Mouse (Mus musculus) heart, embryonic 14.5 days (tissue): ENCODE measurements around the gene Pou2af1. TPM values are rescaled to one million over a fixed set of nuclear protein-coding genes. Genes with fewer than 3 reads are reported as not detected.

Experiments
- ATAC-seq: fragments of 200-750 bp; cut with Nextera tagmentation; 2 replicates; pipeline ENCODE4 v1.8.0; 2017; ENCODE audit warnings: low read depth, moderate TSS enrichment; ENCODE audit not compliant: insufficient number of reproducible peaks, insufficient read depth, low FRiP score
- H3K27ac ChIP-seq, 2 experiments: fragments of 200-500 bp in 1 of 2; fragments of 300-500 bp in 1 of 2; sonication (generic) in 1 of 2; replicated peaks in 1 of 2; 2 replicates each; pipeline ENCODE4 v1.5.1; 2012 to 2014; ENCODE audit warnings: low read depth in 2 of 2, low read length in 2 of 2, control low read depth in 1 of 2, mild to moderate bottlenecking in 1 of 2, mixed read lengths in 1 of 2; ENCODE audit not compliant: control insufficient read depth in 1 of 2, insufficient read depth in 1 of 2
- H3K27me3 ChIP-seq: fragments of 300-500 bp; sonication (generic); 2 replicates; pipeline ENCODE4 v1.6.1; 2014; ENCODE audit warnings: mild to moderate bottlenecking, low read length, control low read depth; ENCODE audit not compliant: control insufficient read depth, insufficient read depth
- H3K36me3 ChIP-seq: fragments of 300-500 bp; sonication (generic); 2 replicates; pipeline ENCODE4 v1.6.1; 2014; ENCODE audit warnings: mild to moderate bottlenecking, control low read depth, low read length, mixed read lengths; ENCODE audit not compliant: control insufficient read depth, insufficient read depth
- H3K4me1 ChIP-seq, 2 experiments: fragments of 200-500 bp in 1 of 2; fragments of 300-500 bp in 1 of 2; sonication (generic) in 1 of 2; 2 replicates each; pipeline ENCODE4 v1.6.1; 2012 to 2014; ENCODE audit warnings: low read length in 2 of 2, control low read depth in 1 of 2, mixed read lengths in 1 of 2; ENCODE audit not compliant: control insufficient read depth in 2 of 2, insufficient read depth in 2 of 2
- H3K4me2 ChIP-seq: fragments of 300-500 bp; sonication (generic); 2 replicates; pipeline ENCODE4 v1.6.1; 2014; ENCODE audit warnings: mild to moderate bottlenecking, low read length
- H3K4me3 ChIP-seq, 2 experiments: fragments of 200-500 bp in 1 of 2; fragments of 300-500 bp in 1 of 2; sonication (generic) in 1 of 2; 2 replicates each; pipeline ENCODE4 v1.5.1; 2012 to 2014; ENCODE audit warnings: low read length in 2 of 2, mild to moderate bottlenecking in 2 of 2, control low read depth in 1 of 2, low read depth in 1 of 2, moderate library complexity in 1 of 2; ENCODE audit not compliant: control insufficient read depth in 1 of 2, insufficient read depth in 1 of 2
- H3K9ac ChIP-seq: fragments of 300-500 bp; sonication (generic); 2 replicates; pipeline ENCODE4 v1.6.1; 2014; ENCODE audit warnings: mild to moderate bottlenecking, low read length
- H3K9me3 ChIP-seq: fragments of 300-500 bp; sonication (generic); 2 replicates; pipeline ENCODE4 v1.6.1; 2016; ENCODE audit warnings: low read length, control low read depth; ENCODE audit not compliant: control insufficient read depth
- WGBS: fragments of 180-500 bp; shearing (Covaris S2); extraction: QIAGEN DNeasy Blood & Tissue Kit; methylation state at CpG from one replicate; pipeline ENCODE4 v1.1.7; 2014; 5-methylcytosine and 5-hydroxymethylcytosine counted together
- polyA plus RNA-seq: library from polyadenylated mRNA; unstranded; fragments of >200 nt; fragmentation: Nextera tagmentation; extraction: Ambion mirVana; gene quantifications from 2 replicates; pipeline ENCODE4 v1.2.1, GENCODE M21; 2014

The Pou2af1 gene
- polyA plus RNA-seq: not detected in 2 replicates

DNA sequence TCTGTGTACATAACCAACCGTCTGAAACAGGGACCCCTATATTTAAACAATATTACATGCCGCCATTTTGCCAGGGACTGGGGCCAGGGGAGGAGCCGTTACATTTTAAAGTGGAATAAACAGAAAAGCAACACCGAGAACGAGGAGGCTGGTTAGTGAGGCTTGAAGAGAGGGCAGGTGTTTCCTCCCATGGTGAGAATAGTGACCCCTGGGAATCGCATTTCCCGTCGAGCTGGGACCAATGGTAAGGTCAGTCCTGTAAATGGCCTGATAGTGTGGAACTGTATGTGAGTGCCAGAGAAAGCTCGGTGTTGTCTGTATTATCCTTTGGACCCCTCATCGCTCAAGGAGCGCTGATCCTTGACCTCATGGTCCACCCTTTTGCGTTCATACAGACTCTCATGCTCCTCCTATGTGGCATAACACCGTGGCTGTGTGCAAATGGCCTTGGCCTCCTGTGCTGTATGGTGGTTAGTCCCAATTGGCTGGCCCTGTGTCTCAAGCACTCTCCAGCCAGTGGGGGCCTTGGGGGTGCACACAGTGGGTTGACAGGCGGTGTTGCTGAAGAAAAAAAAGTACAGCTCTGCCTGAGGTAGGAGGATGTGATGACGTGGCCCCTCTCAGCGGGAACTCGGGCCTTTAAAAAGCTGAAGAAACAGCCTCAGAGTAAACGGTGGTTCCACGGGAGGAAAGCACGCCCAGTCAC is at the start of gene Pou2af1:
Pou2af1 (plus strand) TSS at position 686 of the 706 bp plus-strand sequence.
- Histone ChIP-seq H3K4me3 (no peak within 1 kb of the TSS), H3K9me3 (no peaks in the 10 kb centered on the region), H3K4me1 (no peaks in the 10 kb centered on the region), H3K27me3 (no peaks in the 10 kb centered on the region), H3K36me3 (no peaks in the 10 kb centered on the region), H3K4me2 (no peak within 1 kb of the TSS), H3K27ac (no peak within 1 kb of the TSS), H3K9ac (no peak within 1 kb of the TSS)
- 73% methylated on average over 20 of the region's 20 CpGs for WGBS
- no peak for ATAC-seq

DNA sequence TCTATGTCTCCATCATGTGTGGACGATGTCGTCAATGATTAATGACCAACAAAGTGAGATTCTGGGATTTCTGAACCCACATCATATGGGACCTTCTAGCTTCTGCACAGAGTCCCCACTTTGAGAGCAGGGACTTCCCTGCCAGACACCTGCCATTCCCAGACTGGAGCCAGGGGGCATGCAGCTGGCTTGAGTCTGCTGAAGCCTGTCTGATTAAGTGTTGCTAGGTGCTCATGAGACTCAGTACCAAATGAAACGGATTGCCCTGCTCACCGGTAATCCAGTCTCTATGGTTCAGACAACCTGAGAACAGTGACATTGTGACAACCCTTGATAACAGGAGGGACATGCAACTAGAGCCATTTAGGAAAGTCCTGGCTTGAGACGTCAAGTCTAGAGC is 49.5 kb upstream of the Pou2af1 start:
- Histone ChIP-seq H3K36me3 (no peaks in the 10 kb centered on the region), H3K27ac (no peak overlapping the region), H3K27me3 (peaks cover 9% of the 10 kb centered on the region), H3K4me2 (no peak overlapping the region), H3K9me3 (no peaks in the 10 kb centered on the region), H3K9ac (no peak overlapping the region), H3K4me3 (no peak overlapping the region), H3K4me1 (peaks cover 0 to under 1% of the 10 kb centered on the region in 2 experiments; a peak in 1 of 4 replicates)
- WGBS: 59% methylated on average over 5 of the region's 5 CpGs
- no peak for ATAC-seq

DNA sequence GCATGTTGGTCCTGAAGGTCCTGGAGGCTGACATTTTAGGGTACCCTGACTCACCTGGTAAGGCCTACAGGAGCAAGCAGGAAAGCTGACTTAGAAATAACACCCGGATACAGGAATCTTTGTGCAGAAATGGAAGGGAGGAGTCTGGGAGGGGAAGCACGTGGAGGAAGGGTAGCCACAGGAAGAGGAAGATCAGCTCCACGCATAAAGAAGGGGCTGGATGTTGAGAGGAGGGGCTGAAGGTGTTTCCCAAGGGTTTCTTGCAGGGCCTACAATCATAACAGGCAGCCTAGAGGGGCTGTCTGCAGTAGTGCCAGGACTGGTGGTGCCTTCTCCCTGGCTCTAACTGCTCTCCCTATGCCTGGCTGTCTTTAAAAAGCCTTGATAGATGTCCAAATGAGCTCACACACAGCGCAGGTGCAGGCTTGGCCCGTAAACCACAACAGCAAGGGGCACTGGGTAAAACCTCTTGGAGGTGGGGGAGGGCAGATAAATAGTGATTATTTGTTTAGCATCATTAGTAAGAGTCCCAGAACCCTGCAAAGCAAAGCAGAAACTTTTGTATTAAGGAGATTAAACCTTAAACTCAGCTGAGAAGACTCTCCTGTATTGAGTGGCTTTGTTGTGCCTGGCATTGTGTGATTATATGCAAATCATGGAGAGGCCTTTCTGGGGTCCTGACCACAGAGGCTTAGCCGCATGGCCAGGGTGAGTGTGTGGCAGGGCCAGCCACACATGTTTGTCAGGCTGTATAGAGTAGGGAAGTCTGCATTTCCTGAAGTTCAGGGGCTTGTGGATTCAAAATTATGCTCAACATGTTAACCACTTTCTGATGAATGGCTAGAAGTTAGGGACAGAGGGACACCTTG is 48.0 kb upstream of the Pou2af1 start, which contains the start of gene Gm32742:
Gm32742 (minus strand) TSS at position 206 of the 869 bp plus-strand sequence.
- no peak within 1 kb of the TSS for H3K4me3 ChIP-seq
- 51% methylated on average over 6 of the region's 6 CpGs for WGBS
- H3K4me1 ChIP-seq: no peaks in the 10 kb centered on the region; a peak in 1 of 4 replicates
- H3K27me3 ChIP-seq: peaks cover 6% of the 10 kb centered on the region; the same call in 1 of the 2 replicates
- ATAC-seq: no peak; the same call in 1 of the 2 replicates
- H3K9ac ChIP-seq: no peak within 1 kb of the TSS
- no peak within 1 kb of the TSS for H3K4me2 ChIP-seq
- H3K9me3 ChIP-seq: no peaks in the 10 kb centered on the region
- H3K36me3 ChIP-seq: no peaks in the 10 kb centered on the region
- H3K27ac ChIP-seq: no peak within 1 kb of the TSS

- Histone ChIP-seq H3K4me3 (no peak overlapping the region), H3K27me3 (no peaks in the 10 kb centered on the region), H3K9ac (no peak overlapping the region), H3K4me1 (no peaks in the 10 kb centered on the region; a peak in 1 of 4 replicates), H3K9me3 (no peaks in the 10 kb centered on the region), H3K27ac (no peak overlapping the region), H3K4me2 (no peak overlapping the region), H3K36me3 (no peaks in the 10 kb centered on the region)
- WGBS: 65% methylated on average over 11 of the region's 11 CpGs
- ATAC-seq: no peak
These were observed 45.6 kb upstream of the Pou2af1 start for GRCm38 (mm10) chr9:51167954-51168353.

- Histone ChIP-seq H3K4me1 (no peaks in the 10 kb centered on the region; a peak in 1 of 4 replicates), H3K4me3 (no peak overlapping the region), H3K27ac (no peak overlapping the region), H3K4me2 (no peak overlapping the region), H3K36me3 (no peaks in the 10 kb centered on the region), H3K27me3 (no peaks in the 10 kb centered on the region), H3K9ac (no peak overlapping the region), H3K9me3 (no peaks in the 10 kb centered on the region)
- no peak for ATAC-seq
- 59% methylated on average over 5 of the region's 5 CpGs for WGBS
These were observed 44.8 kb upstream of the Pou2af1 start for GRCm38 (mm10) chr9:51168698-51169097.

DNA sequence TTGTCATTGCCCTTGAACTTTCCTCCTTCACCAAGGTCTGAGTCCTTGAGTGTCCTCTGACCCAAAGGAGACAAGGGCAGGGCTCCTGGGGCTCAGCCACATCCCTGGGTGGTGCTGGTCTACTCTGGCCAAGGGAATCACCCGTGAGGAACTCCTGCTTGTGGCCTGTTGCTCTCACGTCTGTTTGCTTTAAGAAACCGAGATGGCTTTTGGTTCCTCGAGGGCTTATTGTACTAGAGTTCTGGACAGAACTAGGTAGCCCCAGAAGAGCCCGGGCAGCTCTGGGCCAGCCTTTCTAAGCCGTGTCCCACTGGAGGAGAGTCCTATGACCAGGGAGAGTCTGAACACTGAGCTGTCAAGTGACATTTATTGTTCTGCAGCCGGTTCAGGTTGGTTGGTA is 44.4 kb upstream of the Pou2af1 start:
- Histone ChIP-seq H3K27ac (no peak overlapping the region), H3K4me3 (no peak overlapping the region), H3K4me2 (no peak overlapping the region), H3K9ac (no peak overlapping the region), H3K36me3 (no peaks in the 10 kb centered on the region), H3K9me3 (no peaks in the 10 kb centered on the region), H3K4me1 (no peaks in the 10 kb centered on the region; a peak in 1 of 4 replicates), H3K27me3 (no peaks in the 10 kb centered on the region)
- WGBS: 84% methylated on average over 7 of the region's 7 CpGs
- ATAC-seq: no peak

DNA sequence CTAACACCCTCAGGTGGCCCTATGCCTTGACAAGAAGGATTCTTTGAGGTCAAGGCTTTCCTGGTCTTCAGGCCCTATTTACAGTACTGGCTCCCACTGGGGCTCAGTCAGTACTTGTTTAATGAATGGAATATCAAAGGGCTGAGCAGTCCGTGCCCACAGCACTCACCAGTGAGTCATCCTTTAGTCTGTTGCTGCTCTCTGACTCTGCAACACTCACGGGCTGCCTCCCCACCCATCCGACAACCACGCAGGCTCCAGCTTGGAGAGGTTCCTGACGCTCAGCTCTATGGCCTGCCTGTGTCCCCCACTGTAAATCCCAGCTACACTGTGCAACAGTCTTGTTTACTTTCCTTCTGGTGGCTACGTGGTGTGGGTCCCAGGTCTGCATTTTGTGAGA is 43.2 kb upstream of the Pou2af1 start:
- H3K4me3 ChIP-seq: no peak overlapping the region
- ATAC-seq: no peak
- no peaks in the 10 kb centered on the region for H3K27me3 ChIP-seq
- no peak overlapping the region for H3K27ac ChIP-seq
- no peak overlapping the region for H3K9ac ChIP-seq
- H3K4me2 ChIP-seq: no peak overlapping the region
- 57% methylated on average over 6 of the region's 6 CpGs for WGBS
- H3K9me3 ChIP-seq: no peaks in the 10 kb centered on the region
- no peaks in the 10 kb centered on the region for H3K36me3 ChIP-seq
- H3K4me1 ChIP-seq: no peaks in the 10 kb centered on the region; a peak in 1 of 4 replicates
